Mouse (Mus musculus) myocyte (in vitro differentiated cells): Measurements from ENCODE around the gene Pecr.

Experiments
- E2F4 ChIP-seq: IDR thresholded peaks from one replicate; pipeline ENCODE4 v1.6.1; 2011; ENCODE audit warnings: mild to moderate bottlenecking, control low read depth, moderate library complexity; ENCODE audit not compliant: insufficient read depth
- MAX ChIP-seq: IDR thresholded peaks from one replicate; pipeline ENCODE4 v1.6.1; 2011; ENCODE audit warnings: low read depth, mild to moderate bottlenecking, control low read depth
- MYOD1 ChIP-seq, 3 experiments: IDR thresholded peaks; one replicate each; pipeline ENCODE4 v1.6.1; 2011; ENCODE audit warnings: control low read depth in 2 of 3, low read depth in 2 of 3, mild to moderate bottlenecking in 2 of 3, moderate library complexity in 1 of 3; ENCODE audit not compliant: insufficient read length in 2 of 3, control insufficient read depth in 1 of 3
- POLR2A ChIP-seq: IDR thresholded peaks from one replicate; pipeline ENCODE4 v1.6.1; 2011; ENCODE audit warnings: low read depth, mild to moderate bottlenecking, control low read depth, moderate library complexity; ENCODE audit not compliant: insufficient read length
- POLR2AphosphoS2 ChIP-seq: IDR thresholded peaks from one replicate; pipeline ENCODE4 v1.6.1; 2011; ENCODE audit warnings: low read depth, control low read depth; ENCODE audit not compliant: insufficient read length
- TCF12 ChIP-seq: IDR thresholded peaks from one replicate; pipeline ENCODE4 v1.6.1; 2011; ENCODE audit warnings: mild to moderate bottlenecking, control low read depth; ENCODE audit not compliant: poor library complexity, insufficient read depth, severe bottlenecking
- TCF3 ChIP-seq: IDR thresholded peaks from one replicate; pipeline ENCODE4 v1.6.1; 2011; ENCODE audit warnings: low read depth, control low read depth; ENCODE audit not compliant: insufficient read length
- USF1 ChIP-seq: IDR thresholded peaks from one replicate; pipeline ENCODE4 v1.6.1; 2011; ENCODE audit warnings: low read depth, mild to moderate bottlenecking, control low read depth, moderate library complexity

- TF ChIP-seq MAX (no peak), POLR2A (no peak), MYOD1 (IDR thresholded peaks at IDR 0.05; ENCODE audit: control insufficient read depth in 1 of 3, insufficient read length in 2 of 3, low read depth in 2 of 3) (no peak), TCF3 (no peak), USF1 (no peak), TCF12 (no peak), E2F4 (no peak), POLR2AphosphoS2 (no peak)
These were observed 6.0 kb downstream of the Pecr start for GRCm38 (mm10) chr1:72278085-72278484.
